Mouse (Mus musculus) heart, postnatal 10 days (tissue): Measurements from ENCODE around the gene Ccrl2. TPM values are rescaled to one million over a fixed set of nuclear protein-coding genes. Genes with fewer than 3 reads are reported as not detected.

Source experiments
- DNase-seq, 2 experiments: peaks; one replicate each; pipeline ENCODE4 v3.0.0; 2021
- intact Hi-C: fragments of 180-260 bp; cut with DNase I; formaldehyde crosslinking; loops from one replicate; pipeline ENCODE4 v1.15.1; 2025
- total RNA-seq, 2 experiments: library from RNA; stranded (reverse); gene quantifications; 2 replicates each; pipeline ENCODE4 v1.2.3; 2021

Ccrl2 gene
- total RNA-seq, 2 experiments from 2014 or later, result 6.4 to 7.4 TPM

- DNase-seq, result no peak
- intact Hi-C loops, result no loop called here
These were observed 9.7 kb upstream of the Ccrl2 start for GRCm38 (mm10) chr9:111067052-111067451.

- no peak for DNase-seq
- intact Hi-C loops, result no loop called here
These were observed 5.5 kb upstream of the Ccrl2 start for GRCm38 (mm10) chr9:111062840-111063239.

GRCm38 (mm10) chr9:111058943-111059556 is 1.7 kb upstream of the Ccrl2 start:
- intact Hi-C loops, result loop anchor here (5.0 kb wide), 1 partner anchor 62 kb away; no protein-coding TSS in a partner anchor
- no peak for DNase-seq

- no peak for DNase-seq
- intact Hi-C loops, result loop anchor here (5.0 kb wide), 1 partner anchor 60 kb away; no protein-coding TSS in a partner anchor
These were observed 438 bp upstream of the Ccrl2 start for GRCm38 (mm10) chr9:111057544-111058370.

- intact Hi-C loops, result loop anchor here (5.0 kb wide), 1 partner anchor 59 kb away; no protein-coding TSS in a partner anchor
- no peak for DNase-seq
These were observed 861 bp downstream of the Ccrl2 start for GRCm38 (mm10) chr9:111056519-111056797.

- intact Hi-C loops, result loop anchor here (5.0 kb wide), 1 partner anchor 59 kb away; no protein-coding TSS in a partner anchor
- DNase-seq, result peak; percentile 21 to 39
These were observed 1.4 kb downstream of the Ccrl2 start for GRCm38 (mm10) chr9:111055800-111056518.

GRCm38 (mm10) chr9:111054923-111055322 is 2.4 kb downstream of the Ccrl2 start:
- DNase-seq, result no peak
- intact Hi-C loops, result loop anchor here (5.0 kb wide), 1 partner anchor 58 kb away; no protein-coding TSS in a partner anchor

- intact Hi-C loops, result no loop called here
- no peak for DNase-seq
These were observed 8.9 kb downstream of the Ccrl2 start for GRCm38 (mm10) chr9:111048452-111048851.

- intact Hi-C loops, result no loop called here
- DNase-seq, result no peak
These were observed 10.1 kb downstream of the Ccrl2 start for GRCm38 (mm10) chr9:111047266-111047665.

- DNase-seq, result no peak
- intact Hi-C loops, result no loop called here
These were observed 11.1 kb downstream of the Ccrl2 start for GRCm38 (mm10) chr9:111046222-111046621.

- peak; percentile 43 to 67 for DNase-seq
- intact Hi-C loops, result no loop called here
These were observed 15.1 kb downstream of the Ccrl2 start for GRCm38 (mm10) chr9:111042266-111042665.

- peak in 1 of 2 experiments; percentile 40 for DNase-seq
- intact Hi-C loops, result no loop called here
These were observed 17.4 kb downstream of the Ccrl2 start for GRCm38 (mm10) chr9:111039966-111040365.

GRCm38 (mm10) chr9:111033717-111034116 is 23.6 kb downstream of the Ccrl2 start:
- no peak for DNase-seq
- intact Hi-C loops, result no loop called here

- intact Hi-C loops, result no loop called here
- no peak for DNase-seq
These were observed 30.5 kb downstream of the Ccrl2 start for GRCm38 (mm10) chr9:111026791-111027190.

GRCm38 (mm10) chr9:111019022-111019421 is 38.3 kb downstream of the Ccrl2 start, which contains the start of gene Ltf:
Gene Ltf, plus strand, starts transcription at chr9:111019271.
- intact Hi-C loops, result no loop called here
- DNase-seq, result no peak

- intact Hi-C loops, result no loop called here
- no peak for DNase-seq
These were observed 41.7 kb downstream of the Ccrl2 start for GRCm38 (mm10) chr9:111015658-111016057.

GRCm38 (mm10) chr9:111012041-111012440 is 45.3 kb downstream of the Ccrl2 start:
- no peak for DNase-seq
- intact Hi-C loops, result no loop called here

GRCm38 (mm10) chr9:111011550-111011949 is 45.8 kb downstream of the Ccrl2 start:
- DNase-seq, result no peak
- intact Hi-C loops, result no loop called here

GRCm38 (mm10) chr9:111009763-111010162 is 47.6 kb downstream of the Ccrl2 start:
- intact Hi-C loops, result no loop called here

GRCm38 (mm10) chr9:111006544-111006943 is 50.8 kb downstream of the Ccrl2 start:
- intact Hi-C loops, result no loop called here

More at GRCm38 (mm10) chr9:111009763-111010162, 47.6 kb downstream of the Ccrl2 start:
- no peak for DNase-seq

More at GRCm38 (mm10) chr9:111006544-111006943, 50.8 kb downstream of the Ccrl2 start:
- DNase-seq, result no peak
